Mouse (Mus musculus) olfactory bulb, adult 2 months (tissue): ENCODE data around the gene Inpp5d. TPM values are rescaled to one million over a fixed set of nuclear protein-coding genes. Genes with fewer than 3 reads are reported as not detected.

Experiments used
- H3K27ac ChIP-seq: fragments of 200-500 bp; 2 replicates; pipeline ENCODE4 v1.5.1; 2012; ENCODE audit warnings: low read depth, low read length; ENCODE audit not compliant: insufficient read depth
- H3K4me1 ChIP-seq: fragments of 200-500 bp; 2 replicates; pipeline ENCODE4 v1.6.1; 2012; ENCODE audit warnings: low read length; ENCODE audit not compliant: control insufficient read depth, insufficient read depth
- H3K4me3 ChIP-seq: fragments of 200-500 bp; 2 replicates; pipeline ENCODE4 v1.5.1; 2012; ENCODE audit warnings: mild to moderate bottlenecking, low read depth, low read length, moderate library complexity; ENCODE audit not compliant: insufficient read depth
- CTCF ChIP-seq: fragments of 200-500 bp; IDR thresholded peaks from 2 replicates; pipeline ENCODE4 v1.5.1; 2012; ENCODE audit warnings: low read depth, mild to moderate bottlenecking, low read length, moderate library complexity; ENCODE audit not compliant: insufficient read depth
- POLR2A ChIP-seq: fragments of 200-500 bp; IDR thresholded peaks from 2 replicates; pipeline ENCODE4 v1.6.1; 2012; ENCODE audit warnings: mild to moderate bottlenecking, low read depth, low read length, moderate library complexity; ENCODE audit not compliant: insufficient read depth
- WGBS: fragments of 180-500 bp; shearing (Covaris S2); methylation state at CpG from one replicate; pipeline ENCODE4 v1.1.7; 2018; 5-methylcytosine and 5-hydroxymethylcytosine counted together
- polyA plus RNA-seq: library from polyadenylated mRNA; stranded (reverse); fragments of >200 nt; gene quantifications from 2 replicates; pipeline ENCODE4 v1.2.4, GENCODE M21; 2012; ENCODE audit warnings: low replicate concordance; ENCODE audit not compliant: missing spikeins, insufficient read depth, insufficient read length

Gene Inpp5d
- polyA plus RNA-seq, 1 experiment, result not detected

- WGBS, result 70% methylated on average over 5 of the region's 5 CpGs
- TF ChIP-seq POLR2A, result no peak
- no peak for TF ChIP-seq CTCF
- Histone ChIP-seq H3K4me3 (no peak overlapping the region), H3K27ac (no peak overlapping the region), H3K4me1 (peaks cover 4% of the 10 kb centered on the region; the same call in 1 of the 2 replicates)
These were observed 79.9 kb downstream of the Inpp5d start for GRCm38 (mm10) chr1:87699890-87700448.

- Histone ChIP-seq H3K4me1 (peaks cover 4% of the 10 kb centered on the region; the same call in 1 of the 2 replicates), H3K27ac (no peak overlapping the region), H3K4me3 (no peak overlapping the region)
- 89% methylated on average over 2 of the region's 2 CpGs for WGBS
- TF ChIP-seq CTCF (no peak), POLR2A (no peak)
These were observed 84.1 kb downstream of the Inpp5d start for GRCm38 (mm10) chr1:87704230-87704629.

GRCm38 (mm10) chr1:87706361-87706760 lies 86.2 kb downstream of the Inpp5d start:
- no peak for TF ChIP-seq POLR2A
- TF ChIP-seq CTCF, result no peak
- Histone ChIP-seq H3K27ac (no peak overlapping the region), H3K4me3 (no peak overlapping the region), H3K4me1 (peaks cover 6% of the 10 kb centered on the region)
- WGBS, result 89% methylated on average over 3 of the region's 3 CpGs

- Histone ChIP-seq H3K4me3 (no peak overlapping the region), H3K4me1 (peaks cover 6% of the 10 kb centered on the region), H3K27ac (no peak overlapping the region)
- 22% methylated on average over 6 of the region's 6 CpGs for WGBS
- TF ChIP-seq CTCF (no peak), POLR2A (no peak)
These were observed 88.9 kb downstream of the Inpp5d start for GRCm38 (mm10) chr1:87709020-87709419.

GRCm38 (mm10) chr1:87709661-87710270 lies 89.7 kb downstream of the Inpp5d start:
- Histone ChIP-seq H3K27ac (no peak overlapping the region), H3K4me1 (peaks cover 6% of the 10 kb centered on the region), H3K4me3 (no peak overlapping the region)
- TF ChIP-seq POLR2A (no peak), CTCF (no peak)
- 78% methylated on average over 7 of the region's 7 CpGs for WGBS

GRCm38 (mm10) chr1:87711938-87712613 lies 92.0 kb downstream of the Inpp5d start:
- TF ChIP-seq CTCF (no peak), POLR2A (no peak)
- no peak overlapping the region for H3K27ac ChIP-seq
- 93% methylated on average over 10 of the region's 10 CpGs for WGBS
- no peak overlapping the region for H3K4me3 ChIP-seq
- peaks cover 6% of the 10 kb centered on the region for H3K4me1 ChIP-seq

- WGBS, result 100% methylated on average over 1 of the region's 1 CpGs
- H3K27ac ChIP-seq, result no peak overlapping the region
- no peak overlapping the region for H3K4me3 ChIP-seq
- H3K4me1 ChIP-seq, result peaks cover 6% of the 10 kb centered on the region
- TF ChIP-seq CTCF (no peak), POLR2A (no peak)
These were observed 92.5 kb downstream of the Inpp5d start for GRCm38 (mm10) chr1:87712614-87712971.

- 28% methylated on average over 8 of the region's 8 CpGs for WGBS
- no peak overlapping the region for H3K27ac ChIP-seq
- TF ChIP-seq POLR2A, result no peak
- 0 out of 2 replicates have a peak, but pooled peaks have one; percentile 37 for TF ChIP-seq CTCF
These were observed 101.3 kb downstream of the Inpp5d start for GRCm38 (mm10) chr1:87721382-87721781.

GRCm38 (mm10) chr1:87722081-87722480 lies 102.0 kb downstream of the Inpp5d start:
- 12% methylated on average over 2 of the region's 2 CpGs for WGBS
- Histone ChIP-seq H3K27ac (no peak overlapping the region), H3K4me3 (no peak overlapping the region), H3K4me1 (peaks cover 9% of the 10 kb centered on the region)
- no peak for TF ChIP-seq POLR2A
- TF ChIP-seq CTCF, result no peak

More at GRCm38 (mm10) chr1:87721382-87721781, 101.3 kb downstream of the Inpp5d start:
- H3K4me1 ChIP-seq, result peaks cover 9% of the 10 kb centered on the region
- H3K4me3 ChIP-seq, result no peak overlapping the region
